Mouse (Mus musculus) thymus, adult 18-20 months (tissue): ENCODE measurements at regions not wholly inside any gene's neighbourhood (a gene's known extent, or its start where the extent isn't known, plus 50 kb on each side); places are given as distances from the start of the nearest gene placed in this dataset.

Experiments
- DNase-seq, 2 experiments: peaks; one replicate each; pipeline ENCODE4 v3.0.0; 2022; ENCODE audit warnings: mixed read lengths in 2 of 2

- no peak for DNase-seq
Measured at GRCm38 (mm10) chr9:93947053-93947452, 590.8 kb downstream of the 1190002N15Rik start.

- DNase-seq: no peak
Measured at GRCm38 (mm10) chr9:93940193-93940592, 597.7 kb downstream of the 1190002N15Rik start.

GRCm38 (mm10) chr9:93930684-93931083 lies 607.2 kb downstream of the 1190002N15Rik start:
- DNase-seq: no peak

- DNase-seq: no peak
Measured at GRCm38 (mm10) chr9:93889256-93889655, 648.6 kb downstream of the 1190002N15Rik start.

- no peak for DNase-seq
Measured at GRCm38 (mm10) chr9:93880112-93880511, 657.8 kb downstream of the 1190002N15Rik start.

- no peak for DNase-seq
Measured at GRCm38 (mm10) chr9:93879572-93879971, 658.3 kb downstream of the 1190002N15Rik start.

GRCm38 (mm10) chr9:93870778-93871177 lies 667.1 kb downstream of the 1190002N15Rik start:
- DNase-seq: no peak

- DNase-seq: no peak
Measured at GRCm38 (mm10) chr9:93857937-93858336, 679.9 kb downstream of the 1190002N15Rik start.

- no peak for DNase-seq
Measured at GRCm38 (mm10) chr9:93846411-93846810, 691.5 kb downstream of the 1190002N15Rik start.

- no peak for DNase-seq
Measured at GRCm38 (mm10) chr9:93843869-93844268, 694.0 kb downstream of the 1190002N15Rik start.
